Mouse (Mus musculus) kidney, adult 2 months (tissue): ENCODE measurements around the gene Ccdc63.

ENCODE experiments used
- CTCF ChIP-seq: fragments of 200-500 bp; conservative IDR thresholded peaks from 2 replicates; pipeline ENCODE4 v1.5.1; 2011; ENCODE audit warnings: low read depth, mild to moderate bottlenecking, control low read depth, low read length, moderate library complexity, mixed read lengths; ENCODE audit not compliant: insufficient read depth, insufficient read length
- POLR2A ChIP-seq: fragments of 200-500 bp; IDR thresholded peaks from one replicate; pipeline ENCODE4 v1.6.1; 2011; ENCODE audit warnings: low read depth, low read length, control low read depth

DNA sequence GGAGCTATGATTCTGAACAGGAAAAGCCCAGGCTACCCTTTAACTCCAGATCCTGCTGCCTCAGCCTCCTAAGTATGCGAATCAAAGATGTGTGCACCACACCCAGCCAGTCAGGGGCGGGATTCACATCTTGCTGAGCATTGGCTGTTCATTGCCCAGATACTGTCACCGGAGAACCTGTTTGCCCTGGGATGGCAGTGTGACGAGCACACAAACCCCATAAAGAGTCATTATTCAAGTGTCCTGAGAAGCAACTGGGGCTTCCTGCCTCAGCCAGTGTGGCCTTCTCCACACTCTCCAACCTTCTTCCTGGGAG is 28.7 kb downstream of the Ccdc63 start:
- TF ChIP-seq CTCF (no peak), POLR2A (no peak)
